Mouse (Mus musculus) adrenal gland, postnatal 4 days (tissue): ENCODE measurements around the gene Olfr323. TPM values are rescaled to one million over a fixed set of nuclear protein-coding genes. Genes with fewer than 3 reads are reported as not detected.

ENCODE experiments used
- DNase-seq, 2 experiments: peaks; one replicate each; pipeline ENCODE4 v3.0.0; 2021 to 2022; ENCODE audit warnings: low spot score in 2 of 2, mixed read lengths in 2 of 2
- total RNA-seq, 2 experiments: library from RNA; stranded (reverse); gene quantifications; 2 replicates each; pipeline ENCODE4 v1.2.3; 2021

The Olfr323 gene
- total RNA-seq, 2 experiments from 2014 or later, result not detected

DNA sequence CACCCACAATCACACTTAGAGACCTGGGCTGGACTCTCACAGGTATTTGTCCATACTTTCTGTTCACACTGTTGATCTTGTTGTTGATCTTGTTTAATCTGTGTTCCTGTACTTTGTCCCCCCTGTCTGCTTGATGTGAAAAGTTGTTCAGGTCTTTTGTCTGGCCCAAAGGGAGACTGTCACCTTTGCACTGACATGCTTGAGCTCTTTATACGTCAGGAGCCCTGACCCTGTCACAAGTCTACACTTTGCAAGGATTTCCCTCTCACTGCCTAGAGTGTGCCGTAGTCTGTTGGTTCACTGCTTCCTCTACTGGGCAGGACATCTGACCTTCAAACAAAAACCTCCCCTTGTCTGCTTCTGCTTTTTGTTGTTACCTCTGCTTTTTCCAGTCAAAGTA lies 25.6 kb downstream of the Olfr323 start:
- no peak for DNase-seq

- no peak for DNase-seq
These were observed 27.3 kb downstream of the Olfr323 start for GRCm38 (mm10) chr11:58602800-58603560.

DNA sequence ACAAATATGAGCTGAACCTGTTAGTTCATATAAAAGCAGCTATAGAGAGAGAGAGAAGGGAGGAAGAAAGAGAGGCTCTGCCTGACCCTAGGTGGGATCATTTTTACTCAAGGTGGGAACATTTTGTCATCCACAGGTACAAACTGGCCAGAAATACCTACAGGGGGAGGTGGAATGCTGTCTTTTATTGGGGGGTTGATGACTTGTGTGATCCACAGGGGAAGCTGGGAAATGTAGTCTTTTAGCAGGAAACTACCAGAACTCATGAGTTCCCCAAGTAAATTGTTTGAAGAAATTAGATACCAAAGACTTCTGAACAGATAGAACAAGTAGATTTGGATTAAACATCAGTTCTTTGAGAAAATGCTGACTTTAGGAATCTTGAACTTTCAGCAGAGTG lies 28.2 kb downstream of the Olfr323 start:
- DNase-seq, result no peak

DNA sequence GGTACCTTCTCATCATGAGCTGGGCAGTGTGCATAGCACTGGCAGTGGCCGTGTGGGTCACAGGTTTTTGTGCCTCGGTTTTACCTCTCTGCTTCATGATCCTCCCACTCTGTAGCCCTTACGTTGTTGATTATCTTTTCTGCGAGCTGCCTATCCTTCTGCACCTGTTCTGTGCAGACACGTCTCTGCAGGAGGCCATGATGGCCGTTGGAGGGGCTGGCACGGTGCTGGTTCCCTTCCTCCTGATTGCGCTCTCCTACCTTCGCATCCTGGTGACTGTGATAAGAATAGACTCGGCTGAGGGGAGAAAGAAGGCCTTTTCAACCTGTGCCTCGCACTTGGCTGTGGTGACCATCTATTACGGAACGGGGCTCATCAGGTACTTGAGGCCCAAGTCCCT lies 32.5 kb downstream of the Olfr323 start:
- DNase-seq, result no peak

- no peak for DNase-seq
These were observed 35.5 kb downstream of the Olfr323 start, which contains the start of gene Olfr324 for GRCm38 (mm10) chr11:58594814-58595213. TSS of gene Olfr324 (plus strand) at chr11:58595114.

DNA sequence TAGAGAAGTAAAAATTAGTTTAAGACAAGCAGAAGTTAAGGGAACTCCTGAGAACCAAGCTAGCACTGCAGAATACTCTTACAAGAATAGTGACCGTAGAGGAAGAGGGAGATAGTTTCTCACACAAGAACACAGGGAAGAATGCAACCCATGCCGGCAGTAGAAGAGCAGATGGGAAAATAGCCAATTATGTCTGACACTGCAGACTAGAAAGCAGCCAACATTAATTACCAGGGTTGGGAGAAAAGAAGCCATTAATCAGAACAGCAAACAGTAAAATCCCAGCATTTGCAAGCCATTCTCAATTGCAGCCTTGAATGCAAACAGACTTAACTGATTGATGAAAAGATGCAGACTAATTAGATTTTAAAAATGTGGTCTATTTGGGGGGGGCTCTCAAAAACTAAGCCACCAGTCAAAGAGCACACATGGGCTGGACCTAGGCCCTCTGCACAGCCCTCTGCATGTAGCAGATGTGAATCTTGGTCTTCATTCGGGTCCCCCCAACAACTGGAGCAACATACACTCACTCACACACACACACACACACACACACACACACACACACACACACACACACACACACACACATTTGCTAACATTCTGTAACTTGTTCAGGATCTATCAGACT lies 41.6 kb downstream of the Olfr323 start:
- no peak for DNase-seq

DNA sequence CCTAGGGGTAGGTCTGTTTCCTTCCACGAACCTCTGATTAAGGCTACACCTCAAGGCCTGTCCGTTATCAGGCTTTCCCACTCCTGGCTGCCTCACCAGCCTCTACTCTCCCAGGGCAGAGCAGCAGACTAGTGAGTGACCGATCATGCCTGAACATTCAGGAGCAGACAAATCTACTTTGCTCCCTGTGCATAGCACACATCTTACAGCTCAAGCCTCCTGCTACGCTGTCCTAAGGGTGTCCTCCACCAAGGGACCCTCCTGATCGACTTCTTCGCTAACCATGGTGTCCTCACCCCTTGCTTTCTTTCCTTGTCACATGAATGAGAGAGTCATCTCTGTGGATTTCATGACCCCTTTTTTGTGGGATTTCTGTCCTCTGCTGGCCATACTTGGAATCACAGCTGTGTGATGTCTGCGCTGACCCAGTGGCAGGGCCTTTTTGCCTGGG lies 42.4 kb downstream of the Olfr323 start:
- DNase-seq, result peak; percentile 18 to 26

- DNase-seq, result no peak
These were observed 51.7 kb downstream of the Olfr323 start for GRCm38 (mm10) chr11:58578636-58579035.

DNA sequence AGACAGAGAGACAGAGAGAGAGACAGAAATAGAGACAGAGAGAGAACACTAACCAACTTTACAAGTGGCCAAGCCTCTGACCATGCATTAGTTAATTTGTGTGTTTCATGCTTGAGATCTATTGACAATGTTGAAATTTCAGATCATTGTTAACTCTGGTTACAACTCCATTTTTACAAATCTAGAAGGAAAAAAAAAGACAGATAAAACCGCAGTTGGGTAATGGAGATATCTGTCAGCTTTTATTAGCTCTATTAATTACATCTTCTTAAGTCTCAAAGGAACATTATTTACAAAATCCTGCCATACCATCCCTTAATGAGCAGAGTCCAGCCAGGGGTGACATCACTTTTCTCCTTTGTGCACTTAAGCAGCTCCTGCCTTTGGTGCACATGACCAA lies 52.9 kb downstream of the Olfr323 start, which contains the start of gene Olfr325:
Olfr325 (plus strand) TSS at position 301 of the 400 bp plus-strand sequence.
- no peak for DNase-seq

Other genes starting within 250 kb of the Olfr323 start
- not detected for gene 1810065E05Rik, start 209.4 kb downstream of the Olfr323 start, total RNA-seq
- not detected for gene Gm12253, start 197.9 kb downstream of the Olfr323 start, total RNA-seq
- not detected for gene Lypd9, start 177.6 kb downstream of the Olfr323 start, total RNA-seq
- gene Olfr30, start 168.2 kb downstream of the Olfr323 start, total RNA-seq, result not detected
- not detected for gene Olfr332, start 137.9 kb downstream of the Olfr323 start, total RNA-seq
- not detected for gene Olfr331, start 127.9 kb downstream of the Olfr323 start, total RNA-seq
- gene Olfr330, start 95.7 kb downstream of the Olfr323 start, total RNA-seq, result 1 to 10 TPM; 1.1 to 1.4 TPM
- 1 to 10 TPM in 1 of 2 experiments, under 1 TPM in 1; 0.45 to 1.0 TPM for gene Olfr329-ps, start 84.1 kb downstream of the Olfr323 start, total RNA-seq
- gene Olfr328, start 74.9 kb downstream of the Olfr323 start, total RNA-seq, result under 1 TPM; 0.28 to 0.45 TPM
- gene Olfr224, start 59.9 kb downstream of the Olfr323 start, total RNA-seq, result not detected
- gene Olfr325, start 52.8 kb downstream of the Olfr323 start, total RNA-seq, result not detected
- not detected for gene Olfr324, start 35.4 kb downstream of the Olfr323 start, total RNA-seq
- gene 2210407C18Rik, start 14.4 kb downstream of the Olfr323 start, total RNA-seq, result not detected
- 1 to 10 TPM in 1 of 2 experiments, under 1 TPM in 1; 0.90 to 1.8 TPM for gene Trim58, start 10.0 kb upstream of the Olfr323 start, total RNA-seq
- not detected for gene Olfr322, start 28.3 kb upstream of the Olfr323 start, total RNA-seq
- gene Olfr320, start 50.6 kb upstream of the Olfr323 start, total RNA-seq, result not detected
- not detected for gene Olfr319, start 68.7 kb upstream of the Olfr323 start, total RNA-seq
- not detected for gene Olfr318, start 93.5 kb upstream of the Olfr323 start, total RNA-seq
- gene Olfr317, start 108.7 kb upstream of the Olfr323 start, total RNA-seq, result not detected
- gene Olfr316, start 122.2 kb upstream of the Olfr323 start, total RNA-seq, result not detected
- gene Olfr315, start 142.7 kb upstream of the Olfr323 start, total RNA-seq, result not detected
- not detected for gene Olfr314, start 152.5 kb upstream of the Olfr323 start, total RNA-seq
- 1 to 10 TPM; 4.8 to 6.0 TPM for gene Fam183b, start 171.5 kb upstream of the Olfr323 start, total RNA-seq
- gene Olfr313, start 184.5 kb upstream of the Olfr323 start, total RNA-seq, result not detected
- gene Olfr312, start 198.7 kb upstream of the Olfr323 start, total RNA-seq, result not detected
- not detected for gene Olfr311, start 208.8 kb upstream of the Olfr323 start, total RNA-seq
- 10 to 100 TPM; 12.7 to 13.3 TPM for gene Gm12258, start 216.7 kb upstream of the Olfr323 start, total RNA-seq
- 10 to 100 TPM; 10.8 to 12.0 TPM for gene 2810021J22Rik, start 236.7 kb upstream of the Olfr323 start, total RNA-seq